Mouse (Mus musculus) kidney, postnatal 36 days (tissue): ENCODE measurements around the gene Ccdc167.
A peak's percentile ranks its signal among the peaks of the same experiment; 100 is the strongest.

Experiments
- DNase-seq, 2 experiments: peaks; one replicate each; pipeline ENCODE4 v3.0.0; 2021 to 2022; ENCODE audit warnings: mixed read lengths in 2 of 2

Gene Ccdc167

GRCm38 (mm10) chr17:29716732-29717445, at the start of gene Ccdc167:
Ccdc167 (minus strand) TSS chr17:29717044.
- peak; percentile 95 for DNase-seq

GRCm38 (mm10) chr17:29765380-29765779, 48.5 kb upstream of the Ccdc167 start:
- DNase-seq = no peak

- DNase-seq = peak; percentile 29 to 77
These were observed 45.7 kb upstream of the Ccdc167 start for GRCm38 (mm10) chr17:29762551-29762950.

GRCm38 (mm10) chr17:29761938-29762337, 45.1 kb upstream of the Ccdc167 start:
- DNase-seq = no peak

- no peak for DNase-seq
These were observed 43.8 kb upstream of the Ccdc167 start for GRCm38 (mm10) chr17:29760404-29761375.

- peak in 1 of 2 experiments; percentile 40 for DNase-seq
These were observed 43.1 kb upstream of the Ccdc167 start for GRCm38 (mm10) chr17:29759963-29760362.

- no peak for DNase-seq
These were observed 39.5 kb upstream of the Ccdc167 start for GRCm38 (mm10) chr17:29756381-29756780.

GRCm38 (mm10) chr17:29754510-29754909, 37.7 kb upstream of the Ccdc167 start:
- no peak for DNase-seq

GRCm38 (mm10) chr17:29747466-29747865, 30.6 kb upstream of the Ccdc167 start:
- DNase-seq = peak in 1 of 2 experiments; percentile 28

GRCm38 (mm10) chr17:29737849-29738804, 21.3 kb upstream of the Ccdc167 start:
- peak; percentile 61 to 74 for DNase-seq

- no peak for DNase-seq
These were observed 19.7 kb upstream of the Ccdc167 start for GRCm38 (mm10) chr17:29736448-29737014.

GRCm38 (mm10) chr17:29732522-29732921, 15.7 kb upstream of the Ccdc167 start:
- no peak for DNase-seq

- no peak for DNase-seq
These were observed 15.1 kb upstream of the Ccdc167 start for GRCm38 (mm10) chr17:29731953-29732325.

GRCm38 (mm10) chr17:29731266-29731952, 14.6 kb upstream of the Ccdc167 start:
- DNase-seq = no peak

- DNase-seq = no peak
These were observed 13.8 kb upstream of the Ccdc167 start for GRCm38 (mm10) chr17:29730510-29731265.

GRCm38 (mm10) chr17:29728082-29728481, 11.2 kb upstream of the Ccdc167 start:
- no peak for DNase-seq

GRCm38 (mm10) chr17:29725027-29725620, 8.3 kb upstream of the Ccdc167 start:
- DNase-seq = no peak

- DNase-seq = no peak
These were observed 7.8 kb upstream of the Ccdc167 start for GRCm38 (mm10) chr17:29724610-29725009.

- DNase-seq = no peak
These were observed 4.0 kb upstream of the Ccdc167 start for GRCm38 (mm10) chr17:29720755-29721365.
